Mouse (Mus musculus) lung, postnatal 4 days (tissue): ENCODE results near the gene Siglecg.
"Not testable (repeated sequence)": the region's sequence is repeated elsewhere in the genome, so short reads cannot be mapped to it uniquely, and the experiment has no call there.

Experiments used
- DNase-seq, 2 experiments: peaks; one replicate each; pipeline ENCODE4 v3.0.0; 2021

Siglecg gene

GRCm38 (mm10) chr7:43408131-43408553 lies at the start of gene Siglecg:
TSS of gene Siglecg (plus strand) at chr7:43408204.
- DNase-seq: no peak

- no peak for DNase-seq
Measured at GRCm38 (mm10) chr7:43358556-43358955, 49.4 kb upstream of the Siglecg start.

- no peak for DNase-seq
Measured at GRCm38 (mm10) chr7:43361442-43361841, 46.6 kb upstream of the Siglecg start.

GRCm38 (mm10) chr7:43362021-43362420 lies 46.0 kb upstream of the Siglecg start:
- no peak for DNase-seq

- peak in 1 of 2 experiments; percentile 25 for DNase-seq
Measured at GRCm38 (mm10) chr7:43378226-43378625, 29.8 kb upstream of the Siglecg start.

- DNase-seq: no peak
Measured at GRCm38 (mm10) chr7:43392349-43393121, 15.5 kb upstream of the Siglecg start.

- DNase-seq: no peak
Measured at GRCm38 (mm10) chr7:43399501-43399900, 8.5 kb upstream of the Siglecg start.

- DNase-seq: no peak
Measured at GRCm38 (mm10) chr7:43402718-43403117, 5.3 kb upstream of the Siglecg start.

GRCm38 (mm10) chr7:43407573-43407972 lies 431 bp upstream of the Siglecg start:
- no peak for DNase-seq

- no peak for DNase-seq
Measured at GRCm38 (mm10) chr7:43409084-43409483, 1.1 kb downstream of the Siglecg start.

- DNase-seq: not testable (repeated sequence)
Measured at GRCm38 (mm10) chr7:43411724-43412123, 3.7 kb downstream of the Siglecg start.

- no peak for DNase-seq
Measured at GRCm38 (mm10) chr7:43417298-43417697, 9.3 kb downstream of the Siglecg start.

GRCm38 (mm10) chr7:43422995-43423617 lies 15.1 kb downstream of the Siglecg start:
- peak; percentile 79 to 88 for DNase-seq

- DNase-seq: no peak
Measured at GRCm38 (mm10) chr7:43423991-43424625, 16.1 kb downstream of the Siglecg start.

GRCm38 (mm10) chr7:43427406-43427805 lies 19.4 kb downstream of the Siglecg start, which contains the start of gene Lim2:
TSS of gene Lim2 (plus strand) at chr7:43427670.
- DNase-seq: no peak

- no peak for DNase-seq
Measured at GRCm38 (mm10) chr7:43429500-43429899, 21.5 kb downstream of the Siglecg start.

GRCm38 (mm10) chr7:43432891-43433290 lies 24.9 kb downstream of the Siglecg start:
- no peak for DNase-seq

- DNase-seq: no peak
Measured at GRCm38 (mm10) chr7:43434676-43435075, 26.7 kb downstream of the Siglecg start.

GRCm38 (mm10) chr7:43436341-43437255 lies 28.6 kb downstream of the Siglecg start, which contains the start of gene Nkg7:
TSS of gene Nkg7 (plus strand) at chr7:43437073.
- no peak for DNase-seq

GRCm38 (mm10) chr7:43438611-43439010 lies 30.6 kb downstream of the Siglecg start:
- DNase-seq: no peak

GRCm38 (mm10) chr7:43440482-43440881 lies 32.5 kb downstream of the Siglecg start, which contains the start of gene Cldnd2:
TSS of gene Cldnd2 (plus strand) at chr7:43440782.
- DNase-seq: no peak

- DNase-seq: no peak
Measured at GRCm38 (mm10) chr7:43441071-43441470, 33.1 kb downstream of the Siglecg start.
